Mouse (Mus musculus): ENCODE measurements around the gene Clybl.

Gene Clybl

GRCm38 (mm10) chr14:122196851-122197250, 15.3 kb downstream of the Clybl start:
- no peak for DNase-seq (ENCODE audit: low spot score in 2 of 2)

- DNase-seq (ENCODE audit: low spot score in 2 of 2): no peak
Observed at GRCm38 (mm10) chr14:122200247-122200885, 18.9 kb downstream of the Clybl start.

- no peak for DNase-seq (ENCODE audit: low spot score in 2 of 2)
Observed at GRCm38 (mm10) chr14:122209177-122209576, 27.7 kb downstream of the Clybl start.

- no peak for DNase-seq (ENCODE audit: low spot score in 2 of 2)
Observed at GRCm38 (mm10) chr14:122213590-122213989, 32.1 kb downstream of the Clybl start.

- DNase-seq (ENCODE audit: low spot score in 2 of 2): no peak
Observed at GRCm38 (mm10) chr14:122214126-122214525, 32.6 kb downstream of the Clybl start.

GRCm38 (mm10) chr14:122217221-122217620, 35.7 kb downstream of the Clybl start:
- DNase-seq (ENCODE audit: low spot score in 2 of 2): no peak

- no peak for DNase-seq (ENCODE audit: low spot score in 2 of 2)
Observed at GRCm38 (mm10) chr14:122222934-122223374, 41.5 kb downstream of the Clybl start.

- DNase-seq (ENCODE audit: low spot score in 2 of 2): peak; percentile 60 to 75
Observed at GRCm38 (mm10) chr14:122223461-122224102, 42.1 kb downstream of the Clybl start.

GRCm38 (mm10) chr14:122224103-122224494, 42.6 kb downstream of the Clybl start:
- DNase-seq (ENCODE audit: low spot score in 2 of 2): no peak

GRCm38 (mm10) chr14:122224501-122224928, 43.0 kb downstream of the Clybl start:
- DNase-seq (ENCODE audit: low spot score in 2 of 2): no peak

- no peak for DNase-seq (ENCODE audit: low spot score in 2 of 2)
Observed at GRCm38 (mm10) chr14:122225479-122226132, 44.1 kb downstream of the Clybl start.

- DNase-seq (ENCODE audit: low spot score in 2 of 2): no peak
Observed at GRCm38 (mm10) chr14:122226133-122226515, 44.6 kb downstream of the Clybl start.

GRCm38 (mm10) chr14:122226666-122227453, 45.4 kb downstream of the Clybl start:
- DNase-seq (ENCODE audit: low spot score in 2 of 2): no peak

GRCm38 (mm10) chr14:122227454-122227951, 46.0 kb downstream of the Clybl start:
- no peak for DNase-seq (ENCODE audit: low spot score in 2 of 2)

- DNase-seq (ENCODE audit: low spot score in 2 of 2): no peak
Observed at GRCm38 (mm10) chr14:122228816-122229551, 47.5 kb downstream of the Clybl start.

- no peak for DNase-seq (ENCODE audit: low spot score in 2 of 2)
Observed at GRCm38 (mm10) chr14:122229988-122230387, 48.5 kb downstream of the Clybl start.

GRCm38 (mm10) chr14:122230621-122231025, 49.1 kb downstream of the Clybl start:
- DNase-seq (ENCODE audit: low spot score in 2 of 2): peak; percentile 2 to 23

- DNase-seq (ENCODE audit: low spot score in 2 of 2): no peak
Observed at GRCm38 (mm10) chr14:122231073-122231472, 49.6 kb downstream of the Clybl start.

- no peak for DNase-seq (ENCODE audit: low spot score in 2 of 2)
Observed at GRCm38 (mm10) chr14:122233212-122233714, 51.8 kb downstream of the Clybl start.

- DNase-seq (ENCODE audit: low spot score in 2 of 2): no peak
Observed at GRCm38 (mm10) chr14:122243874-122244273, 62.4 kb downstream of the Clybl start.

Measured in heart, adult 9 months (tissue).